Mouse (Mus musculus) kidney, postnatal 0 days (tissue): ENCODE data around the gene Habp4. TPM values are rescaled to one million over a fixed set of nuclear protein-coding genes. Genes with fewer than 3 reads are reported as not detected.

ENCODE experiments used
- ATAC-seq: fragments of 200-750 bp; cut with Nextera tagmentation; replicated peaks from 2 replicates; pipeline ENCODE4 v1.8.0; 2017; ENCODE audit warnings: low read depth, moderate number of reproducible peaks, moderate TSS enrichment, moderate library complexity; ENCODE audit not compliant: low FRiP score
- DNase-seq: peaks from one replicate; pipeline ENCODE4 v3.0.0-alpha.2; 2016; ENCODE audit warnings: low spot score
- H3K27ac ChIP-seq: fragments of 300-500 bp; sonication (generic); 2 replicates; pipeline ENCODE4 v1.5.1; 2014; ENCODE audit warnings: mild to moderate bottlenecking
- H3K27me3 ChIP-seq: fragments of 300-500 bp; sonication (generic); 2 replicates; pipeline ENCODE4 v1.6.1; 2014; ENCODE audit warnings: low read length, mixed read lengths; ENCODE audit not compliant: insufficient read depth
- H3K36me3 ChIP-seq: fragments of 300-500 bp; sonication (generic); 2 replicates; pipeline ENCODE4 v1.6.1; 2014; ENCODE audit warnings: low read length, mixed read lengths; ENCODE audit not compliant: insufficient read depth
- H3K4me1 ChIP-seq: fragments of 300-500 bp; sonication (generic); replicated peaks from 2 replicates; pipeline ENCODE4 v1.6.1; 2014; ENCODE audit warnings: antibody characterized with exemption, low read length, mixed read lengths; ENCODE audit not compliant: insufficient read depth
- H3K4me2 ChIP-seq: fragments of 300-500 bp; sonication (generic); 2 replicates; pipeline ENCODE4 v1.6.1; 2014; ENCODE audit warnings: mild to moderate bottlenecking, low read length, moderate library complexity, mixed read lengths
- H3K4me3 ChIP-seq: fragments of 300-500 bp; sonication (generic); replicated peaks from 2 replicates; pipeline ENCODE4 v1.5.1; 2014; ENCODE audit warnings: low read depth, low read length
- H3K9ac ChIP-seq: fragments of 300-500 bp; sonication (generic); 2 replicates; pipeline ENCODE4 v1.6.1; 2014; ENCODE audit warnings: low read depth, low read length
- H3K9me3 ChIP-seq: fragments of 300-500 bp; sonication (generic); replicated peaks from 2 replicates; pipeline ENCODE4 v1.6.1; 2016; ENCODE audit warnings: low read length, inconsistent platforms, mixed read lengths
- CTCF ChIP-seq: IDR thresholded peaks from 2 replicates; pipeline ENCODE4 v1.5.1; 2016; ENCODE audit warnings: antibody characterized with exemption, low read depth, mild to moderate bottlenecking, moderate library complexity
- WGBS: fragments of 180-500 bp; shearing (Covaris S2); extraction: QIAGEN DNeasy Blood & Tissue Kit; methylation state at CpG from one replicate; pipeline ENCODE4 v1.1.7; 2014; 5-methylcytosine and 5-hydroxymethylcytosine counted together
- polyA plus RNA-seq: library from polyadenylated mRNA; unstranded; fragments of >200 nt; fragmentation: Nextera tagmentation; extraction: Ambion mirVana; gene quantifications from 2 replicates; pipeline ENCODE4 v1.2.1, GENCODE M21; 2015

The Habp4 gene
- polyA plus RNA-seq, 1 experiment from 2014 or later: 37.4 TPM

- Histone ChIP-seq H3K27ac (no peak overlapping the region), H3K4me2 (no peak overlapping the region), H3K9ac (no peak overlapping the region), H3K27me3 (no peaks in the 10 kb centered on the region), H3K36me3 (no peaks in the 10 kb centered on the region), H3K9me3 (no peaks in the 10 kb centered on the region), H3K4me1 (no peaks in the 10 kb centered on the region), H3K4me3 (no peak overlapping the region)
- ATAC-seq: no peak
- no peak for DNase-seq
- TF ChIP-seq CTCF: no peak
- 89% methylated on average over 5 of the region's 5 CpGs for WGBS
Measured at GRCm38 (mm10) chr13:64214891-64215290, 53.3 kb downstream of the Habp4 start.

DNA sequence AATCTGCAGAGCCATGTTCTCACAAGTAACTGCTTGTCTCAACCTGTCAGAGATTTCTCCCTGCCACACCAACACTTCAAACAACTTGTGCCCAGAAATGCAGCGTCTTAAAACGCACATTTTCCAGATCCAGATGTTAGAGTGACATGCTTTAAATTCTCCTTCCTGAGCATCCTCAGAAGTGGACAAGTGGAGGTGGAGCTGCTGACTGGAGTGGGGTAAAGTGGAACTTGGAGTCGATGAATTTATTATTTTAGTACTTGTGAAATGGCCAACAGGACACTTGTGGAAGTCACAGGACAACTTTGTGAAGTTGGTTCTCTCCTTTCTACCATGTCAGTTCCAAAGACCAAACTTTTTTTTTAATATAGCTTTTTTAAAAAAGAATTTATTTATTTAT is 64.1 kb downstream of the Habp4 start:
- DNase-seq: no peak

DNA sequence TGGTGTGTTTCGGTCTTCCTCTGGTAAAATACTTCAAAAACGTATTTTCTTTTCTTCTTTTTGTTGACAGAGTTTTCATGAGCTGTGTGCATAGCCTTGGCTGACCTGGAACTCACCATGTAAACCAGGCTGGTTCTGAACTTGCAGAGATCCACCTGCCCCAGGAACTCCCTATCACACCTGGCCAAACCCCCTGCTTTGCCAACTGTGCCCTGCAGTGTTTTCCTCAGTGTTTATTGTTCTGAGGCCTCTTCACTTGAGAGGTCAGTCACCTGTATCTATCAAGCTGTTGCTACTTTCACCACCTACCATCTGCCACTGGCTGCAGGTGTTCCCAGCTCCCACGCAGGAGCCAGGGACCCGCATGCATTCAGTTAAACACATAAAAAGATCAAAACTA is 65.1 kb downstream of the Habp4 start:
- H3K4me1 ChIP-seq: no peaks in the 10 kb centered on the region
- no peak overlapping the region for H3K4me3 ChIP-seq
- DNase-seq (no peak), ATAC-seq (no peak)
- TF ChIP-seq CTCF: no peak
- no peak overlapping the region for H3K27ac ChIP-seq
- H3K9me3 ChIP-seq: no peaks in the 10 kb centered on the region
- 86% methylated on average over 4 of the region's 4 CpGs for WGBS
- no peaks in the 10 kb centered on the region for H3K36me3 ChIP-seq
- no peak overlapping the region for H3K9ac ChIP-seq
- H3K4me2 ChIP-seq: no peak overlapping the region
- H3K27me3 ChIP-seq: no peaks in the 10 kb centered on the region

More for the DNA sequence above, 64.1 kb downstream of the Habp4 start:
- no peaks in the 10 kb centered on the region for H3K27me3 ChIP-seq
- H3K27ac ChIP-seq: no peak overlapping the region
- WGBS: 78% methylated on average over 3 of the region's 3 CpGs
- H3K4me3 ChIP-seq: no peak overlapping the region
- no peaks in the 10 kb centered on the region for H3K4me1 ChIP-seq
- H3K4me2 ChIP-seq: no peak overlapping the region
- no peak overlapping the region for H3K9ac ChIP-seq
- ATAC-seq: no peak
- H3K36me3 ChIP-seq: no peaks in the 10 kb centered on the region
- TF ChIP-seq CTCF: no peak
- no peaks in the 10 kb centered on the region for H3K9me3 ChIP-seq

DNA sequence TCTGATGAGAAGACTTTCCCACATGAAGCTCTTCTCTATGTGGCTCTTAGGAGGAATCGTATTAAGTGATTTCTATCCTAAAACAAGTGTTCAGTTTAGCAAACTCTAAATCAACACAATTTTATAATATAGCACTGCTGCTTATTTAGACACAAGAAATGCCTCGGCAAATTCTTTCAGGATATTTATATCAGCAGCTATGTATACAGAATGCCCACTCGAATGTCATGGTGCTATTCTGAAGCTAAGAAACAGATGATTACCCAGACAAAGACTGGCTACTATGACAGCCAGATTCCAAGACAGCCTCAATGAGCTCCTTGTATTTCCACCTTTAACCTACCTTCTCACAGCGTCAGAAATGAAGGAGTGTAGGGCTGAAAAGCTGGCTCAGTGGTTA is 71.5 kb downstream of the Habp4 start:
- H3K4me1 ChIP-seq: no peaks in the 10 kb centered on the region
- H3K27me3 ChIP-seq: no peaks in the 10 kb centered on the region
- no peak for ATAC-seq
- no peak for DNase-seq
- H3K4me3 ChIP-seq: no peak overlapping the region
- no peaks in the 10 kb centered on the region for H3K36me3 ChIP-seq
- H3K27ac ChIP-seq: no peak overlapping the region
- no peak overlapping the region for H3K4me2 ChIP-seq
- no peak overlapping the region for H3K9ac ChIP-seq
- no peak for TF ChIP-seq CTCF
- H3K9me3 ChIP-seq: no peaks in the 10 kb centered on the region
- 85% methylated on average over 4 of the region's 4 CpGs for WGBS

DNA sequence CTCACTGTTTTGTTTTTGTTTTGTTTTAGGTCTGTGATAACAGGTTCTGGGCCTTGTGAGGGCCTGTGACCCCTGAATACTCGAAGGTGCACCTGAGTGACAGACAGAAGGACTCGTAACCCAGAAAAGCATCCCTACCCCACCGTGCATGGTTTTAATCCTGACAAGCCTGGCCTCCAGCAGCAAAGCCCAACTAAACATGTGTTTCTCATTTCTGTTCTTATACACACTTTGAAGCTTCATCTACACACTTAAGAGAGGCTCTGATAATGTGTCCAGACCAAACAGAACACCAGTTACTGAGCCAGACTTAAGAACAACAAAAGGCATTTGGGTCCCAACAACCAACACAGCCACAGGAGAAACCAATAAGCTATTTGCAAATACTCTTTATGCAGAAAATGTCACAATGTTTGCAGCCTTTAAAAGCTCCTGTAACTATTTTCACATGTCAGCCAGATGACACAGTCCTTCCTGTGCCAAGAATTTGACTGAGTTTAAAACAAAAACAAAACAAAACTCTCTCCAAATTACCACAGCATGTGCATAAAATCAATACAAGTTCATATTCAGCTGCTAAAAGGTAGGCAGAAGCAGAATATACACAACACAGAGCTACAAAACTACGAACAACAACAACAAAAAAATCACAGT is 73.6 kb downstream of the Habp4 start:
- Histone ChIP-seq H3K27ac (no peak overlapping the region), H3K36me3 (no peaks in the 10 kb centered on the region), H3K4me2 (no peak overlapping the region), H3K9me3 (no peaks in the 10 kb centered on the region), H3K9ac (no peak overlapping the region), H3K4me3 (no peak overlapping the region), H3K27me3 (no peaks in the 10 kb centered on the region), H3K4me1 (no peaks in the 10 kb centered on the region)
- WGBS: 53% methylated on average over 4 of the region's 4 CpGs
- ATAC-seq (no peak), DNase-seq (peak; percentile 12)
- TF ChIP-seq CTCF: no peak

DNA sequence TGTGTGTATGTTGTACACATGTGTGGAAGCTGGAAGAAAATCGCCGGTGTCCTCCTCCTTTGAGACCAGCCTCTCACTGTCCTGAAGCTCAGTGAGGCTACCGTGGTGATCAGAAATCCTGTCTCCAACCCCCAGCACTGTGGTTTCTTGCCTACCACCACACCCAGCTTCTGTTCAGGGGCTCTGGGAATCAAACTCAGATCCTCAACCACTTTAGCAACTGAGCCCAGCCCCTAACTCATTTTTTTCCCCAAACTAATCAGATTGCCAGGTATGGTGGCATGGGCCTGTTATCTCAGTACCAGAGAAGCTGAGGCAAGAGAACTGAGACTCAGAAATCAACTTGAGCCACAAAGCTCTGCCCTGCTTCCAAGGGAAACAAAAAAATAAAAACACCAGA is 74.2 kb downstream of the Habp4 start:
- no peak for TF ChIP-seq CTCF
- Histone ChIP-seq H3K27ac (no peak overlapping the region), H3K36me3 (no peaks in the 10 kb centered on the region), H3K9me3 (no peaks in the 10 kb centered on the region), H3K4me3 (no peak overlapping the region), H3K27me3 (no peaks in the 10 kb centered on the region), H3K4me2 (no peak overlapping the region), H3K9ac (no peak overlapping the region), H3K4me1 (no peaks in the 10 kb centered on the region)
- DNase-seq: no peak
- WGBS: 78% methylated on average over 3 of the region's 3 CpGs
- ATAC-seq: no peak

Other genes with a start within 250 kb of the Habp4 start
- gene Hsd17b3, start 72.6 kb upstream of the Habp4 start, polyA plus RNA-seq: not detected in 2 replicates
- gene Slc35d2, start 32.5 kb upstream of the Habp4 start, polyA plus RNA-seq: 8.5 and 9.8 TPM in 2 replicates
- 13.1 and 15.2 TPM in 2 replicates for gene Zfp367, start 8.6 kb upstream of the Habp4 start, polyA plus RNA-seq
- gene Cdc14b, start 113.5 kb downstream of the Habp4 start, polyA plus RNA-seq: 7.3 and 8.5 TPM in 2 replicates
- 53.9 and 56.2 TPM in 2 replicates for gene Aaed1, start 150.9 kb downstream of the Habp4 start, polyA plus RNA-seq
- gene Ctsl, start 209.1 kb downstream of the Habp4 start, polyA plus RNA-seq: 482 and 514 TPM in 2 replicates